Mouse (Mus musculus) stomach, adult 2 months (tissue): ENCODE data around the gene Olfr643. TPM values are rescaled to one million over a fixed set of nuclear protein-coding genes. Genes with fewer than 3 reads are reported as not detected.

Experiments
- polyA plus RNA-seq: library from polyadenylated mRNA; depleted of rRNA; stranded (reverse); fragments of >200 nt; gene quantifications from 2 replicates; pipeline ENCODE4 v1.2.3, GENCODE M21; 2012; rRNA removed

The Olfr643 gene
- not detected in 2 replicates for polyA plus RNA-seq

GRCm38 (mm10) chr7:104137305-104137704 lies at the start of gene Olfr643:
TSS of gene Olfr643 (minus strand) at chr7:104137405.

DNA sequence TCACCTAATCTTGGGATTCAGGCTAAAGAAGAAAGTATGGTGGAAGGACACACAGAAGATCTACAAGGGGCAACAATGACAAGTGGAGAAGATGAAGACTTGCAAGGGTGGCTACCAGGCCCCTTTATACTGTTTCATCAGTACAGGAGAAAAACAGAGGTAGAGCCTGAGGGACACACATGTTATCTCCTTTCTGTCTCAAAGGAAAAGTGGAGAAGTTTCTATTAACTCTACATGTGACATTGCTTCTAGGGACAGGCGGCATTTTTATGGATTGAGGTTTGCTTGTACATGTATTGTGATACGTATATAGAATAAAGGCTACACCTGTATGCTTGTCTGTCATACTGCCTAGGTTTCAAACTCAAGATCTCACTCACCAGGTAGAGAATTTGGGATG lies 46.1 kb upstream of the Olfr643 start, which contains the start of gene Olfr648:
Gene Olfr648, minus strand, starts transcription at position 101 of the 400 bp plus-strand sequence.

GRCm38 (mm10) chr7:104150456-104150855 lies 13.3 kb upstream of the Olfr643 start, which contains the start of gene Ubqlnl:
TSS of gene Ubqlnl (minus strand) at chr7:104150556.

GRCm38 (mm10) chr7:104143179-104143578 lies 6.0 kb upstream of the Olfr643 start, which contains the start of gene Ubqln3:
TSS of gene Ubqln3 (minus strand) at chr7:104143279.

GRCm38 (mm10) chr7:104129726-104130125 lies 7.5 kb downstream of the Olfr643 start, which contains the start of gene Ubqln5:
TSS of gene Ubqln5 (minus strand) at chr7:104129826.

GRCm38 (mm10) chr7:104104757-104104972 lies 32.5 kb downstream of the Olfr643 start, which contains the start of gene Olfr646:
TSS of gene Olfr646 (plus strand) at chr7:104104873.

DNA sequence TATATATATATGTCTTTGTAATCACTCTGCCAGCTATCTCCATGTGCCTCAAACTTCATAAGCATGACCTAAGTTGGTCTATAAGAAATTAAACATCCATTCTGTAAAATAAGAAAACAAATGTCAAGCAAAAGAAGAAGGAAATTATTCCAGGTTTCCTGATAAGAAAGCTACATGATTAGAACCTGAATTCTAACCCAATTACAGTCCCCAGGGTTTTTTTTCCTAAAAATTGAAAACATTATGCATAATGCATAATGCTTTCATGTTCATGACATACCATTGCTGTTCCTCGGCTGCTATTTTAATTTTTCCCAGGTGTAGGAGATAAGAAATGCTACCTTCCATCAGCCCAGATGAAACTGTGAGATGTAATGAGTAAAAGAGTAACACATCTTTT lies 51.8 kb downstream of the Olfr643 start, which contains the start of gene Olfr645:
Gene Olfr645, minus strand, starts transcription at position 101 of the 400 bp plus-strand sequence.

DNA sequence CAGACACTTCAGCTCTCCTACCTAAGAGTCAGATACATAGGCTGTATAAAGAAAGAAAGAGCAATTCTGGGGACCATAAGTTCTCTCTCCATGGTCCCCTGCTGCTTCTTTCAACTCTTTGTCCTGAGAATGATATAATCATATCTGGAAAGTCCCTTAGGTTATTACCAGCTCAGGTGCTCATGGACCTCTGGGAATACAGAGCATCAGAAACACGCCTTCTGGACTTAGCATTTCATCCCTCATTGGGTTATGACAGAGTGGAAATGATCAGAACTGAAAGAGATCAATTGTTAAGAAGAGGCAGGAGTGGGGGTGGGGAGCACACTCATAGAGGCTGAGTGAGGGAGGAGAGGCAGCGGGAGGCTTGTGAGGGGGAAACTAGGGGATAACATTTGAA lies 65.4 kb downstream of the Olfr643 start, which contains the start of gene Olfr644:
Gene Olfr644, minus strand, starts transcription at position 101 of the 400 bp plus-strand sequence.

DNA sequence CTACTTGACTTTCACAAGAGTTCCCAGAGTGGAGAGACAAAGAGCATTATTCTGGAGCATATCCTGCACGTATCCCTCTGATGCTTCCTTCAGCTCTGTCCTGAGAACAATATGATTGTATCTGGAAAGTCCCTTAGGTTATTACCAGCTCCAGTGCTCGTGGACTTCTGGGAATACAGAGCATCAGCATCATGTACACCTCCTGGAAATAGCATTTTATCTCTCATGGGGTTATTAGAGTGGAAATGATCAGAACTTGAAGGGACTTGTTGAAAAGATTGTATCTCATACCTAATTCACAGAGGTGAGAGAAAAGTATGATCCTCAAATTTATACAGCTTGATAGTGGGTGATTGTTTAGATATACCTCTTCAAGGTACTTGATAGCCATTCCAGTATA lies 75.9 kb downstream of the Olfr643 start, which contains the start of gene 4930516K23Rik:
Gene 4930516K23Rik, minus strand, starts transcription at position 101 of the 400 bp plus-strand sequence.

GRCm38 (mm10) chr7:104052566-104052965 lies 84.6 kb downstream of the Olfr643 start, which contains the start of gene Olfr642:
TSS of gene Olfr642 (minus strand) at chr7:104052666.

GRCm38 (mm10) chr7:104035145-104035544 lies 102.1 kb downstream of the Olfr643 start, which contains the start of gene Olfr641:
TSS of gene Olfr641 (plus strand) at chr7:104035445.

DNA sequence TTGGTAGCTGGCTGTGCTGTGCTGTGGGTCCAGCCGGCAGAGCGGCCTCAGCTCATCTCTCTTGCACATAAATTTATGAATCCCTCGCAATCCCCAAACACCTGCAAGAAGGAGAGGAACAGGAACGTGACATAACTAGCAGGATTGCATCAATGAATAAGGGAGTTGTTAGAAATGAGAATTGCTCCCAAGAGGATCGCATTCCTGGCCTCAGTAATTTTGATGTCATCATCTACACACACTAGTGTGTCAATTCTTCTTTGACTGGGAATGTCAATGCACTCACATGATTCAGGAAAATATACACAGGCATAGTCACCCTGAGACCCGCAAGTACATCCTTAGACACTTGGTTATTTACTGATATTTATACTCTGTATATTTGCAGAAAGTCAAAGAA lies 111.7 kb downstream of the Olfr643 start, which contains the start of gene Olfr640:
Gene Olfr640, minus strand, starts transcription at position 101 of the 400 bp plus-strand sequence.

GRCm38 (mm10) chr7:104017203-104017602 lies 120.0 kb downstream of the Olfr643 start, which contains the start of gene Olfr639:
TSS of gene Olfr639 (minus strand) at chr7:104017303.

GRCm38 (mm10) chr7:103998446-103998845 lies 138.8 kb downstream of the Olfr643 start, which contains the start of gene Olfr638:
TSS of gene Olfr638 (plus strand) at chr7:103998746.

DNA sequence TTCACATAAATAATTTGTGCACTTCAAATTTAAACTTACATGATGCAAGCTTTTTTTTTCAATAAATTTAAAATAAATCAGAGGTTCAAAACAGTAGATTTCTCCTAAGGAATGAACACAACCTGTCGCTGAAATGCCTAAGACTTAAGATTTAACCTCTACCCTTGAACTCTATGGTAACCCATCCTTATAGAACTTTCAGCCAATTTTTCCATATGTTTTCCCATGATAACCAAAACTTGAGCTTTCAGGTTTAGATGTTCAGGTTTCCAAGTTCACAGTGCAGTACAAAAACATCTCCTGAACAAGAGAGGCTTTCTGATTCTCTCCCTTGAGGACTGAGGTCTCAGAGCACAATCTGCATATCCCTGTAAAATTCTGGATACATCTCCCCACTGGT lies 166.4 kb downstream of the Olfr643 start, which contains the start of gene Olfr635:
Gene Olfr635, plus strand, starts transcription at position 301 of the 400 bp plus-strand sequence.

Other genes starting within 250 kb of the Olfr643 start
- gene Olfr64, start 242.9 kb downstream of the Olfr643 start, polyA plus RNA-seq, result not detected in 2 replicates
- gene Olfr65, start 233.9 kb downstream of the Olfr643 start, polyA plus RNA-seq, result not detected in 2 replicates
- not detected in 2 replicates for gene Olfr631, start 208.6 kb downstream of the Olfr643 start, polyA plus RNA-seq
- not detected in 2 replicates for gene Olfr632, start 203.1 kb downstream of the Olfr643 start, polyA plus RNA-seq
- not detected in 2 replicates for gene Olfr633, start 193.0 kb downstream of the Olfr643 start, polyA plus RNA-seq
- gene Olfr635, start 166.3 kb downstream of the Olfr643 start, polyA plus RNA-seq, result not detected in 2 replicates
- not detected in 2 replicates for gene Olfr638, start 138.7 kb downstream of the Olfr643 start, polyA plus RNA-seq
- not detected in 2 replicates for gene Olfr639, start 120.1 kb downstream of the Olfr643 start, polyA plus RNA-seq
- not detected in 2 replicates for gene Olfr640, start 111.8 kb downstream of the Olfr643 start, polyA plus RNA-seq
- gene Olfr641, start 102.0 kb downstream of the Olfr643 start, polyA plus RNA-seq, result not detected in 2 replicates
- not detected in 2 replicates for gene Olfr642, start 84.7 kb downstream of the Olfr643 start, polyA plus RNA-seq
- gene 4930516K23Rik, start 76.0 kb downstream of the Olfr643 start, polyA plus RNA-seq, result not detected in 2 replicates
- not detected in 2 replicates for gene Olfr644, start 65.5 kb downstream of the Olfr643 start, polyA plus RNA-seq
- gene Olfr645, start 51.9 kb downstream of the Olfr643 start, polyA plus RNA-seq, result not detected in 2 replicates
- gene Olfr646, start 32.5 kb downstream of the Olfr643 start, polyA plus RNA-seq, result not detected in 2 replicates
- not detected in 2 replicates for gene Ubqln5, start 7.6 kb downstream of the Olfr643 start, polyA plus RNA-seq
- not detected in 2 replicates for gene Ubqln3, start 5.9 kb upstream of the Olfr643 start, polyA plus RNA-seq
- gene Ubqlnl, start 13.2 kb upstream of the Olfr643 start, polyA plus RNA-seq, result not detected in 2 replicates
- gene Olfm5, start 27.4 kb upstream of the Olfr643 start, polyA plus RNA-seq, result not detected in 2 replicates
- 0.03 and 0.05 TPM in 2 replicates for gene Olfr648, start 46.0 kb upstream of the Olfr643 start, polyA plus RNA-seq
- gene Olfr649, start 58.6 kb upstream of the Olfr643 start, polyA plus RNA-seq, result not detected in 2 replicates
- 0.79 and 0.81 TPM in 2 replicates for gene Trim6, start 81.4 kb upstream of the Olfr643 start, polyA plus RNA-seq
- 0.17 and 1.5 TPM in 2 replicates for gene Trim34a, start 107.1 kb upstream of the Olfr643 start, polyA plus RNA-seq
- gene Trim5, start 150.7 kb upstream of the Olfr643 start, polyA plus RNA-seq, result 0.10 TPM in 2 replicates
- 0.16 and 0.85 TPM in 2 replicates for gene Trim12a, start 178.1 kb upstream of the Olfr643 start, polyA plus RNA-seq
- 0.55 TPM in 1 of 2 replicates, not detected in the other for gene Trim34b, start 192.1 kb upstream of the Olfr643 start, polyA plus RNA-seq
- gene Trim12c, start 216.0 kb upstream of the Olfr643 start, polyA plus RNA-seq, result 0.55 TPM in 2 replicates
- gene Trim30b, start 232.5 kb upstream of the Olfr643 start, polyA plus RNA-seq, result 0.03 TPM in 1 of 2 replicates, not detected in the other